Mouse (Mus musculus) forebrain, embryonic 11.5 days (tissue): ENCODE results near the gene Upk1a. TPM values are rescaled to one million over a fixed set of nuclear protein-coding genes. Genes with fewer than 3 reads are reported as not detected.

Experiments
- ATAC-seq: fragments of 200-750 bp; cut with Nextera tagmentation; replicated peaks from 2 replicates; pipeline ENCODE4 v1.8.0; 2017; ENCODE audit warnings: moderate TSS enrichment; ENCODE audit not compliant: low FRiP score
- DNase-seq: peaks from one replicate; pipeline ENCODE4 v3.0.0-alpha.2; 2017; ENCODE audit warnings: low spot score
- H3K27ac ChIP-seq: fragments of 300-500 bp; sonication (generic); 2 replicates; pipeline ENCODE4 v1.5.1; 2014; ENCODE audit warnings: low read depth, low read length
- H3K27me3 ChIP-seq: fragments of 300-500 bp; sonication (generic); 2 replicates; pipeline ENCODE4 v1.6.1; 2014; ENCODE audit warnings: mild to moderate bottlenecking, low read length, mixed read lengths; ENCODE audit not compliant: control insufficient read depth, insufficient read depth
- H3K36me3 ChIP-seq: fragments of 300-500 bp; sonication (generic); 2 replicates; pipeline ENCODE4 v1.6.1; 2014; ENCODE audit warnings: mild to moderate bottlenecking, low read length, moderate library complexity, mixed read lengths; ENCODE audit not compliant: control insufficient read depth, insufficient read depth
- H3K4me1 ChIP-seq: fragments of 300-500 bp; sonication (generic); replicated peaks from 2 replicates; pipeline ENCODE4 v1.6.1; 2014; ENCODE audit warnings: low read length, mixed read lengths; ENCODE audit not compliant: control insufficient read depth, insufficient read depth
- H3K4me2 ChIP-seq: fragments of 300-500 bp; sonication (generic); 2 replicates; pipeline ENCODE4 v1.6.1; 2014; ENCODE audit warnings: low read depth, mild to moderate bottlenecking, low read length, moderate library complexity, mixed read lengths; ENCODE audit not compliant: severe bottlenecking
- H3K4me3 ChIP-seq: fragments of 300-500 bp; sonication (generic); 2 replicates; pipeline ENCODE4 v1.5.1; 2014; ENCODE audit warnings: low read depth, low read length
- H3K9ac ChIP-seq: fragments of 300-500 bp; sonication (generic); 2 replicates; pipeline ENCODE4 v1.6.1; 2014; ENCODE audit warnings: low read length
- H3K9me3 ChIP-seq: fragments of 300-500 bp; sonication (generic); 2 replicates; pipeline ENCODE4 v1.6.1; 2016; ENCODE audit warnings: low read length, mixed read lengths; ENCODE audit not compliant: control insufficient read depth
- WGBS: fragments of 180-500 bp; shearing (Covaris S2); extraction: QIAGEN DNeasy Blood & Tissue Kit; methylation state at CpG from one replicate; pipeline ENCODE4 v1.1.7; 2014; 5-methylcytosine and 5-hydroxymethylcytosine counted together
- microRNA-seq: library from miRNA; unstranded; fragments of <30 nt; microRNA quantifications from one replicate; pipeline ENCODE4, GENCODE M21; 2016; ENCODE audit not compliant: insufficient number of aligned reads
- polyA plus RNA-seq: library from polyadenylated mRNA; unstranded; fragments of >200 nt; fragmentation: Nextera tagmentation; extraction: Ambion mirVana; gene quantifications from 2 replicates; pipeline ENCODE4 v1.2.1, GENCODE M21; 2014

Upk1a gene
- polyA plus RNA-seq, 1 experiment from 2014 or later: 0.73 TPM

GRCm38 (mm10) chr7:30559443-30559954, 53.1 kb downstream of the Upk1a start, which contains the start of gene Lin37:
Gene Lin37, minus strand, starts transcription at chr7:30559838.
- ATAC-seq (peak; percentile 85), DNase-seq (peak; percentile 96)
- peak within 1 kb of the TSS; percentile 51 for H3K4me3 ChIP-seq
- no peaks in the 10 kb centered on the region for H3K9me3 ChIP-seq
- under 1% methylated on average over 20 of the region's 20 CpGs for WGBS
- no peak within 1 kb of the TSS for H3K27ac ChIP-seq
- H3K9ac ChIP-seq: peak within 1 kb of the TSS; percentile 64
- H3K27me3 ChIP-seq: no peaks in the 10 kb centered on the region
- peaks cover 8% of the 10 kb centered on the region; the same call in 1 of the 2 replicates for H3K4me1 ChIP-seq
- peak within 1 kb of the TSS; percentile 87 for H3K4me2 ChIP-seq
- peaks cover 3% of the 10 kb centered on the region; the same call in 1 of the 2 replicates for H3K36me3 ChIP-seq

GRCm38 (mm10) chr7:30558656-30559442, 53.8 kb downstream of the Upk1a start:
- Histone ChIP-seq H3K27me3 (no peaks in the 10 kb centered on the region), H3K4me3 (peak overlapping the region; percentile 51), H3K9ac (peak overlapping the region; percentile 64), H3K4me1 (peaks cover 6% of the 10 kb centered on the region; the same call in 1 of the 2 replicates), H3K27ac (no peak overlapping the region), H3K36me3 (peaks cover 3% of the 10 kb centered on the region; the same call in 1 of the 2 replicates), H3K9me3 (no peaks in the 10 kb centered on the region), H3K4me2 (peak overlapping the region; percentile 87)
- DNase-seq (no peak), ATAC-seq (no peak)
- 19% methylated on average over 12 of the region's 12 CpGs for WGBS

- Histone ChIP-seq H3K4me3 (no peak overlapping the region), H3K36me3 (peaks cover 3% of the 10 kb centered on the region; the same call in 1 of the 2 replicates), H3K9ac (no peak overlapping the region)
Observed at GRCm38 (mm10) chr7:30557901-30558514, 54.6 kb downstream of the Upk1a start.

GRCm38 (mm10) chr7:30556894-30557536, 55.6 kb downstream of the Upk1a start:
- ATAC-seq (no peak), DNase-seq (no peak)
- peaks cover 3% of the 10 kb centered on the region; the same call in 1 of the 2 replicates for H3K36me3 ChIP-seq
- H3K9me3 ChIP-seq: no peaks in the 10 kb centered on the region
- 95% methylated on average over 18 of the region's 18 CpGs for WGBS
- no peak overlapping the region for H3K27ac ChIP-seq
- peaks cover 5% of the 10 kb centered on the region; the same call in 1 of the 2 replicates for H3K4me1 ChIP-seq
- no peak overlapping the region for H3K4me3 ChIP-seq
- no peak overlapping the region for H3K9ac ChIP-seq
- no peaks in the 10 kb centered on the region for H3K27me3 ChIP-seq
- no peak overlapping the region for H3K4me2 ChIP-seq

More at GRCm38 (mm10) chr7:30557901-30558514, 54.6 kb downstream of the Upk1a start:
- H3K4me2 ChIP-seq: 0 out of 2 replicates have a peak overlapping the region, but pooled peaks have one; percentile 18
- ATAC-seq (no peak), DNase-seq (no peak)
- WGBS: 87% methylated on average over 13 of the region's 13 CpGs
- H3K27ac ChIP-seq: no peak overlapping the region
- peaks cover 7% of the 10 kb centered on the region; the same call in 1 of the 2 replicates for H3K4me1 ChIP-seq
- no peaks in the 10 kb centered on the region for H3K9me3 ChIP-seq
- H3K27me3 ChIP-seq: no peaks in the 10 kb centered on the region

GRCm38 (mm10) chr7:30553810-30554584, 58.6 kb downstream of the Upk1a start:
- H3K36me3 ChIP-seq: peaks cover 3% of the 10 kb centered on the region; the same call in 1 of the 2 replicates
- no peaks in the 10 kb centered on the region for H3K27me3 ChIP-seq
- no peaks in the 10 kb centered on the region for H3K9me3 ChIP-seq
- H3K27ac ChIP-seq: no peak overlapping the region
- H3K9ac ChIP-seq: peak overlapping the region; percentile 69; the same call in 1 of the 2 replicates
- DNase-seq (no peak), ATAC-seq (no peak)
- peak overlapping the region; percentile 91 for H3K4me2 ChIP-seq
- H3K4me1 ChIP-seq: peaks cover 4% of the 10 kb centered on the region; the same call in 1 of the 2 replicates
- peak overlapping the region; percentile 1; the same call in 1 of the 2 replicates for H3K4me3 ChIP-seq
- 85% methylated on average over 22 of the region's 22 CpGs for WGBS

Small RNAs within 50 kb of the gene (microRNA-seq; reads per million reads assigned to microRNA genes)
- gene Mir3569: not detected

Other genes with a start within 250 kb of the Upk1a start
- 9.6 and 15.2 TPM in 2 replicates for gene Tyrobp, start 199.1 kb downstream of the Upk1a start, polyA plus RNA-seq
- gene Hcst, start 193.0 kb downstream of the Upk1a start, polyA plus RNA-seq: 1.0 TPM in 1 of 2 replicates, not detected in the other
- 1.3 and 1.6 TPM in 2 replicates for gene Nfkbid, start 191.1 kb downstream of the Upk1a start, polyA plus RNA-seq
- gene Aplp1, start 167.3 kb downstream of the Upk1a start, polyA plus RNA-seq: 99.2 and 108 TPM in 2 replicates
- gene Kirrel2, start 155.2 kb downstream of the Upk1a start, polyA plus RNA-seq: 0.55 and 0.61 TPM in 2 replicates
- gene Nphs1, start 154.5 kb downstream of the Upk1a start, polyA plus RNA-seq: 0.21 and 0.24 TPM in 2 replicates
- not detected in 2 replicates for gene Prodh2, start 119.2 kb downstream of the Upk1a start, polyA plus RNA-seq
- 66.0 and 72.7 TPM in 2 replicates for gene Arhgap33, start 77.8 kb downstream of the Upk1a start, polyA plus RNA-seq
- 5.5 and 7.4 TPM in 2 replicates for gene Hspb6, start 60.7 kb downstream of the Upk1a start, polyA plus RNA-seq
- 20.0 and 23.6 TPM in 2 replicates for gene Proser3, start 60.5 kb downstream of the Upk1a start, polyA plus RNA-seq
- gene Lin37, start 53.0 kb downstream of the Upk1a start, polyA plus RNA-seq: 45.7 and 50.2 TPM in 2 replicates
- 89.2 and 97.5 TPM in 2 replicates for gene U2af1l4, start 49.5 kb downstream of the Upk1a start, polyA plus RNA-seq
- gene Gm49396, start 49.5 kb downstream of the Upk1a start, polyA plus RNA-seq: 12.1 and 13.6 TPM in 2 replicates
- 96.1 and 99.3 TPM in 2 replicates for gene Psenen, start 49.2 kb downstream of the Upk1a start, polyA plus RNA-seq
- 4.7 and 6.0 TPM in 2 replicates for gene Igflr1, start 47.4 kb downstream of the Upk1a start, polyA plus RNA-seq
- 14.3 TPM in 2 replicates for gene Kmt2b, start 24.1 kb downstream of the Upk1a start, polyA plus RNA-seq
- 0.15 and 0.31 TPM in 2 replicates for gene Zbtb32, start 13.9 kb downstream of the Upk1a start, polyA plus RNA-seq
- 700 and 735 TPM in 2 replicates for gene Cox6b1, start 13.3 kb upstream of the Upk1a start, polyA plus RNA-seq
- gene Etv2, start 23.0 kb upstream of the Upk1a start, polyA plus RNA-seq: not detected in 2 replicates
- gene Rbm42, start 37.5 kb upstream of the Upk1a start, polyA plus RNA-seq: 131 and 138 TPM in 2 replicates
- gene Haus5, start 52.1 kb upstream of the Upk1a start, polyA plus RNA-seq: 68.9 and 76.6 TPM in 2 replicates
- not detected in 2 replicates for gene Pmis2, start 58.8 kb upstream of the Upk1a start, polyA plus RNA-seq
- gene 2200002J24Rik, start 86.1 kb upstream of the Upk1a start, polyA plus RNA-seq: not detected in 2 replicates
- 0.72 and 1.7 TPM in 2 replicates for gene Atp4a, start 99.4 kb upstream of the Upk1a start, polyA plus RNA-seq
- 133 and 153 TPM in 2 replicates for gene Tmem147, start 116.7 kb upstream of the Upk1a start, polyA plus RNA-seq
- gene Gapdhs, start 130.8 kb upstream of the Upk1a start, polyA plus RNA-seq: 0.33 and 1.5 TPM in 2 replicates
- gene Sbsn, start 138.6 kb upstream of the Upk1a start, polyA plus RNA-seq: 0.27 and 1.8 TPM in 2 replicates
- not detected in 2 replicates for gene Dmkn, start 150.9 kb upstream of the Upk1a start, polyA plus RNA-seq
- not detected in 2 replicates for gene Krtdap, start 175.0 kb upstream of the Upk1a start, polyA plus RNA-seq
- not detected in 2 replicates for gene Ffar2, start 210.9 kb upstream of the Upk1a start, polyA plus RNA-seq
- not detected in 2 replicates for gene Ffar3, start 243.3 kb upstream of the Upk1a start, polyA plus RNA-seq
- not detected in 2 replicates for gene Ffar1, start 248.7 kb upstream of the Upk1a start, polyA plus RNA-seq